Mouse (Mus musculus) testis, adult 2 months (tissue): ENCODE measurements around the gene Csad.

Experiments
- CTCF ChIP-seq: fragments of 200-500 bp; IDR thresholded peaks from 2 replicates; pipeline ENCODE4 v1.5.1; 2012; ENCODE audit warnings: low read depth, mild to moderate bottlenecking, inconsistent platforms, low read length, moderate library complexity; ENCODE audit not compliant: control insufficient read depth, insufficient read depth, insufficient replicate concordance
- POLR2A ChIP-seq: fragments of 200-500 bp; IDR thresholded peaks from 2 replicates; pipeline ENCODE4 v1.6.1; 2012; ENCODE audit warnings: low read depth, mild to moderate bottlenecking, inconsistent platforms, low read length, moderate library complexity; ENCODE audit not compliant: control insufficient read depth

GRCm38 (mm10) chr15:102204674-102205505, at the start of gene Csad:
- TF ChIP-seq CTCF = no peak
- TF ChIP-seq POLR2A = no peak
